Mouse (Mus musculus) adrenal gland, postnatal 14 days (tissue): ENCODE measurements around the gene Gm8206. TPM values are rescaled to one million over a fixed set of nuclear protein-coding genes. Genes with fewer than 3 reads are reported as not detected.
"Not testable (repeated sequence)": the region's sequence is repeated elsewhere in the genome, so short reads cannot be mapped to it uniquely, and the experiment has no call there.

Experiments used
- DNase-seq: peaks from one replicate; pipeline ENCODE4 v3.0.0; 2021; ENCODE audit warnings: mixed read lengths
- long read RNA-seq, 2 experiments: library from polyadenylated mRNA; stranded (forward); transcript quantifications; one replicate each; pipeline ENCODE4 v2.0.0; 2021
- total RNA-seq: library from RNA; stranded (reverse); gene quantifications from 2 replicates; pipeline ENCODE4 v1.2.3, GENCODE M21; 2021

Gene Gm8206
- total RNA-seq, result 0.45 and 1.4 TPM in 2 replicates
- long read RNA-seq, experiment 1, result 0 reads
- long read RNA-seq, experiment 2, result 0 reads

- DNase-seq, result not testable (repeated sequence)
Measured at GRCm38 (mm10) chr14:6093842-6094241, at the start of gene Gm8206. Gene Gm8206, minus strand, starts transcription at chr14:6093942.

- not testable (repeated sequence) for DNase-seq
Measured at GRCm38 (mm10) chr14:6125707-6126106, 32.0 kb upstream of the Gm8206 start, which contains the start of gene Gm3476. Gene Gm3476, minus strand, starts transcription at chr14:6125807.

DNA sequence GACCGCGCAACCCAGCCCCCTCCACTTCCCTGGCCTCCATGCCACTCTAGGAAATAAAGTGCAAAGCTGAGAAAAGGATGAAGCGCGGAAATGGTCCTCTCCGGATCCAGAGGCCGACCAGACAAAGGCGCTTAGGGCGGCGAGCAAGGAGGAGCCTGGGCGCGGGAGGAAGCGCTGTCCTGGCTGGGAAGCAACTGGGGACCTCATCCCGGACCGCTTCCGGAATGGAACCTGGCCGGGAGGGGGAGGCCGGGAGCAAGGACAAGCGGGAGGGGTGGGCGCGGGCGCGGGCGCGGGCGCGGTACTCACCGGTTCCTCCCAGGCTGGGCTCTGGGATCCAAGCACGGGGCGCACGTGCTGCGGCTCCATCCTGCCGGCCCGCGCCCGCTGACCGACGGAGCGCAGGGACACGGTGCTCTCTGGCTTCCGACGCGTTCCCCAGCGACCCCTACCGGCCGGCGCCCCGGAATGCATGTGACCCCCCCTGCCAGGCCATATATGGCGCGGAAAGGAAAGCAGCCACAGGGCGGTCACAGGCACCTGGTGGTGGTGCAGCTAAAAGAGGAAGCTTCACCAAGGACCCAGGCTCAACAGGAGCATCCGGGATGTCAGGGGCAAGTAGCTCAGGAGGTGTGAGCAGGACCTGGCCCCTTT, 14.7 kb upstream of the Gm8206 start, which contains the start of gene Gm3468:
Gene Gm3468, minus strand, starts transcription at position 394 of the 654 bp plus-strand sequence.
- peak; percentile 45 for DNase-seq

DNA sequence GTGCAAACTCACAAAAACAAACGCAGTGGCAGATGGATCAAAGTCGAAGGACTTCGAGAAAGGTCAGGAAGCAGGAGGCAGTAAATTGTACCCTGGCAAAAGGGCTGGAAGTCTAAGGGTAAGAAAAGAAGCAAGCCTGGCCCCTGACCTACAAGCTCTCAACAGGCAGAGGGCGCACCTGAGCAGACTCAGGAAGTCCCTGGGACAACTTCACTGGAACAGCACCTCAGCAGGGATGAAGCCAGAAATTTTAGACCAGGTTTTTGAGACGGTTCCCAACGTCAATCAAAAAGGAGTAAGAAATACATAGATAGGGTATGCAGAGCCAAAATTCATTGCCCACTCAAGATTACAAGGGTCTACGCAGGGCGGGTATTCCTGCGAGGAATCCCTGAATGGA, 13.8 kb upstream of the Gm8206 start:
- DNase-seq, result not testable (repeated sequence)

DNA sequence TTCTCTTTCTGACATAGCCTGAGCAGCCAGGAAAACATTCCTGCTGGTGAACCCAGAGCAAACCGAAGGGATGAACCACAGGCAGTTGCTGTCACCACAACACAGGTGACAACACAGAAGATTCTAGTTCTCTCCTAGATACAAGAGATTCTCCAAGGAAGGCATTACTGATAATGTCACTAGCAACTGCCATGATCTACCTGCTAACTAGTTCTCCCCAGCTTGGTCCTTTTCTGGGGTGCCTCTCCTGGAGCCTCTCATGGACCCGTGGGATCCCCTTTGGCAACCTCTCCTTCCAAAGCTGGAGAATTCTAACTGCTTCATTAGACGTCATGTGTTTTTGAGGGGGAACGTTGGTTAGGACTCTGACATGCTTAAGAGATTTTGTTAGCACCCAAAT, 35.6 kb downstream of the Gm8206 start, which contains the start of gene Gm6337:
Gene Gm6337, minus strand, starts transcription at position 101 of the 400 bp plus-strand sequence.
- DNase-seq, result not testable (repeated sequence)

- peak; percentile 5 for DNase-seq
Measured at GRCm38 (mm10) chr14:5987136-5987535, 106.6 kb downstream of the Gm8206 start.

DNA sequence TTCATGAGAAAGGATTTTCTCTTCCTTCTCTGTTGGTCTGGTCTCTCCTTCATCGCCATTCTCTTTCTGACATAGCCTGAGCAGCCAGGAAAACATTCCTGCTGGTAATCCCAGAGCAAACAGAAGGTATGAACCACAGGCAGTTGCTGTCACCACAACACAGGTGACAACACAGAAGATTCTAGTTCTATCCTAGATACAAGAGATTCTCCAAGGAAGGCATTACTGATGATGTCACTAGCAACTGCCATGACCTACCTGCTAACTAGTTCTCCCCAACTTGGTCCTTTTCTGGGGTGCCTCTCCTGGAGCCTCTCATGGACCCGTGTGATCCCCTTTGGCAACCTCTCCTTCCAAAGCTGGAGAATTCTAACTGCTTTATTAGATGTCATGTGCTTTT, 114.7 kb downstream of the Gm8206 start, which contains the start of gene Gm3453:
Gene Gm3453, minus strand, starts transcription at position 101 of the 400 bp plus-strand sequence.
- DNase-seq, result not testable (repeated sequence)

Other genes starting within 250 kb of the Gm8206 start
- 1.1 and 1.2 TPM in 2 replicates for gene Gm8237, start 213.6 kb downstream of the Gm8206 start, total RNA-seq
- gene Gm3248, start 132.2 kb downstream of the Gm8206 start, total RNA-seq, result 0.30 and 0.59 TPM in 2 replicates
- not detected in 2 replicates for gene Gm3453, start 114.8 kb downstream of the Gm8206 start, total RNA-seq
- gene Gm6337, start 35.7 kb downstream of the Gm8206 start, total RNA-seq, result not detected in 2 replicates
- gene Gm3468, start 14.7 kb upstream of the Gm8206 start, total RNA-seq, result 0.22 and 0.68 TPM in 2 replicates
- not detected in 2 replicates for gene Gm3476, start 31.9 kb upstream of the Gm8206 start, total RNA-seq
- gene Gm21560, start 125.3 kb upstream of the Gm8206 start, total RNA-seq, result 0.30 and 0.79 TPM in 2 replicates
- gene Gm3411, start 193.3 kb upstream of the Gm8206 start, total RNA-seq, result 0.59 TPM in 1 of 2 replicates, not detected in the other
- not detected in 2 replicates for gene Gm21103, start 210.9 kb upstream of the Gm8206 start, total RNA-seq
- not detected in 2 replicates for gene Gm3618, start 249.7 kb upstream of the Gm8206 start, total RNA-seq